Mouse (Mus musculus) skeletal muscle tissue, adult 2 months (tissue): ENCODE data around the gene Tmem50a.

ENCODE experiments used
- DNase-seq: peaks from one replicate; pipeline ENCODE4 v3.0.0-alpha.2; 2012; ENCODE audit warnings: low read depth, low spot score

Tmem50a gene

DNA sequence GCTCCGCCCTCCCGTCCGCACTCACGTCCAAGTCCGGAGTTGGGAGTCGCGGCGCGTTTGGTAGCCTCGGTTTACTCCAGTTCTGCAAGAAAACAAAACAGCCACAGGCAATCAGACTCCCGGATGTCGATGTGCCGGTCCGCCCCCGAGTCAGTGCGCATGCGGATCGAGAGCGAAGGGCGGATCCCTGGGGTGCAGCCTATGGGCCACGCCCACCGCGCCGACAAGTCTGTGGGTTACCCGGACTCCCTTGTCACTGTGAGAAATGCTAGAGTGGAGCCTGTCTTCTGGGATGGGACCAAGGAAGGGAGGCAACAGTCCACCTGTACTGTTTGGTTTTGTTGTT is at the start of gene Tmem50a:
Gene Tmem50a (minus strand): TSS at position 161 of the 346 bp plus-strand sequence.
- peak; percentile 91 for DNase-seq

DNA sequence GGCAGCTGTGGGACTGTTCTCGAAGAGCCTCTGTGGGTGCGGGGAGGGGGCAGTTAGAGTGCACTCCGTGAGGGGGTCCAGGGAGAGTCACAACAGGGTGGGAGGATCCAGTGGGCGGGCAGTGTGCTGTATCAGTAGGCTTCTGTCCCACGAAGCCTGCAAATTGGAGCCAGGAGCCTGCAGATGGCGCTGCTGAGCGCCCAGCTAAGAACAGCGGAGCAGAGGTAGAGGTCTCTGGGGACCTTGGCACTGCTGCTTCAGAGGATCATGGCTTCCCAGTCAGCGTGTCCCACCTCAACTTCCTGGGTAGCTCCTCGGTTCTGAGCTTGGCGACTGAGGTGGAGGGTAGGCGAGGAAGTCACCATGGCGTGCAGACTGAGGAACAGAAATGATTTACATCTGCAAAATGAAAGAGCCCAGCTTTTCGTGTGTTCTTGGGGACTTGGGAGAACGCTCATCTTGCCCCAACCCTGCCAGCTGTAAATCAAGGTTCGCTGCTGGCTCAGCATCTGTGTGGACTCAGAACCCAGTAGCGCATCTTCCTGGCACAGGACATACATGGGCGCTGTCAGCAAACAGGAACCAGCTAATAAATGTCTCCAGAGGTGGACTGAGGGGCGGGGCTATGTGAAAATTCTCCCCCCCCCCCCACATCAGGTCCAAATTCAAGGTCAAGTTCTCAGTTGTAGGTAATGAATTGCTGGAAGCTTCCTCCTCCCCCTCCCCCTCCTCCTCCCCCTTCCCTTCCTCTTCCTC is 48.4 kb upstream of the Tmem50a start:
- DNase-seq: no peak

DNA sequence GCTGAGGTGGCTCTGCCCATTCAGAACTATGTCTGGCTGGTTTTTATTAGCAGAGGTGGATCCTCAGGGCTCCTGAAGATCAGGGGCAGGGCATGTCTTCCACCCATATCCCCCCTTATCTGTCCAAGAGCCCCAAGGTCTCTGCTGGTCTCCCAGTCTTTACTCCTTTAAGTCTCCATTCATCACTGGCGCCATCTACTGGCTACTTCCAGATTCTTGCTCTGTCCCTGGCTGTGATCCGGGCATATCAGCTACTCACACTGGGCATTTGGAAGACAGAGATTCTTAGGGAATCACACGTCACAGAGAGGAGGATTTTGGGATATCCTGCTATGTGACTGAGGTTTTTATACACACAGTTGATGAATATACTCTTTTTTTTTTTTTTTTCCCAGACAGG is 41.5 kb upstream of the Tmem50a start:
- no peak for DNase-seq

DNA sequence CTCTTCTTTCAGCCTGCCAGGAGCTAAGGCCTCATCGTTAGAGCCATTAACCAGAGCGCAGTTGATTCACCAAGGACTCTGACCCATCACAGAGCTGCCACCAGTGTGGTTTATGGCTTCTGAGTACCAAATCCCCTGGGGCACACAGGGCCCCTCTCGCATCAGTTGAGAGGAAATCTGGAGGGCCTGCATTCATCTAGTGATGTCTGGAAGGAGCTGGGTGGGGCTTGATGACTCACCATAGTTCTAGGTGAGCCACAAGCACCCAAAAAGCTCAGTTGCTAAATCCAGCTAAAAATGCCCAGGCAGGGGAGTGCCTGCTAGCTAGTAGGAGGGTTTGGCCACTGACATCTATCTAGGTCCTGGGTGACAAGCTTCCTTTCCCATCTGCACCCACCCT is 41.0 kb upstream of the Tmem50a start:
- no peak for DNase-seq

DNA sequence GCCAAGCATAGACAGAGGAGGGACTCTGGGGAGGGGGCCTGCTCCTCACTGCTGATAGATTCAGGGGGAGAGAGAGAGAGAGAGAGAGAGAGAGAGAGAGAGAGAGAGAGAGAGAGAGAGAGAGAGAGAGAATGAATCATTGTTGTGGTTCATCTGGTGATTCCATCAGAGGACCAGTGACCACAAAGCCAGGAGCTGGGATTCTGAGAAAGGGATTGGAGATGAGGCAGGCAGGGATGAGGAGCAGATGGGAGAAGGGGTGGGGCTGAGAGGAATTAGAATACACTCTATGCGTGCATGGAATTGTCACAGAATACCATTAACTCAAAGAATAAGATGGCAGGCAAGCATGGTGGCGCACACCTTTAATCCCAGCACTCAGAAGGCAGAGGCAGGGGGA is 40.4 kb upstream of the Tmem50a start:
- DNase-seq: no peak

DNA sequence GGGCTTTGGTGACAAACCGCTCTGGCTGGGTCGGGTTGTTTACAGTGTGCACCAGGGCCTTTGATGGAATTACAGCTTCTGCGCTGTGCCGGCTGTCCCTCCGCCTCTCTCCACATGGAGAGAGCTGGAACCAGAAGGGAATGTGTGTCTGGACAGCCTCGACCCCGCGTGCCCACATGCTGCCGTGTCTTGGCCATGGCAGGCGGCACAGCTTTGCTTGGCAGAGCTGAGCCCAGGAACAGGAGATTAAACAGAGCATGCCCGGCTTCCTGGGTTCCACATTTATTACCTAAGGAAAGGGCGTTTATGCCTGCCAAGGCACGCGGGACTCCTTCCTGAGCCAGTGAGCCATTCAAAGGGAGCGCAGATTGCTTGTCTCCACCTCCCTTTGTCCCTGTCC is 39.6 kb upstream of the Tmem50a start:
- no peak for DNase-seq

DNA sequence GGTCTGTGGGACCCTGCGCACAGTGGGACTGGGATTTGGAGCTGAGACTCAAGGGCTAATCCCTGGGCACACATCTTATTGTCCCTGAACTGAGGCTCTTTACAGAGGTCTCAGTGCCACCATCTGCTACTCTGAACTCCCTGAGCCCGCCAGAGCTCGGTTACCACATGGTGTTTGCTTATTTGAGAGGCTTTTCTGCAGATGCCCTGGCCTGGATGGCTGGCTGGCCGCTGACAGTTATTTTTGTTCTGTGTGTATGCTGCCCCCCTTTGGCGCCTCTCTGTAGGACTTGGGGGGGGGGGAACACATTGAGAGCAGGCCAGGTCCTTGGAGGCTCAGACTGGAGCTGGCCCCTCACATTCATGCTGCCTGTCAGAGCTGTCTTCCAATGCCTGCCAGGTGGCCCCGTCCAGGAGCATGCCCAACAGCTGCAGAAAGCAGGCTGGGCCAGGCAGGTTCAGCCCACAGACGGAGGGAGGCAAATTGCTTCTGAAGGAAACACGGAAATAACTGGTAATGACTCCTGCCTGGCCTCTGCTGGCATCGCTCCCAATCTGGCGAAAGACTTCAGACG is 35.8 kb upstream of the Tmem50a start:
- no peak for DNase-seq

DNA sequence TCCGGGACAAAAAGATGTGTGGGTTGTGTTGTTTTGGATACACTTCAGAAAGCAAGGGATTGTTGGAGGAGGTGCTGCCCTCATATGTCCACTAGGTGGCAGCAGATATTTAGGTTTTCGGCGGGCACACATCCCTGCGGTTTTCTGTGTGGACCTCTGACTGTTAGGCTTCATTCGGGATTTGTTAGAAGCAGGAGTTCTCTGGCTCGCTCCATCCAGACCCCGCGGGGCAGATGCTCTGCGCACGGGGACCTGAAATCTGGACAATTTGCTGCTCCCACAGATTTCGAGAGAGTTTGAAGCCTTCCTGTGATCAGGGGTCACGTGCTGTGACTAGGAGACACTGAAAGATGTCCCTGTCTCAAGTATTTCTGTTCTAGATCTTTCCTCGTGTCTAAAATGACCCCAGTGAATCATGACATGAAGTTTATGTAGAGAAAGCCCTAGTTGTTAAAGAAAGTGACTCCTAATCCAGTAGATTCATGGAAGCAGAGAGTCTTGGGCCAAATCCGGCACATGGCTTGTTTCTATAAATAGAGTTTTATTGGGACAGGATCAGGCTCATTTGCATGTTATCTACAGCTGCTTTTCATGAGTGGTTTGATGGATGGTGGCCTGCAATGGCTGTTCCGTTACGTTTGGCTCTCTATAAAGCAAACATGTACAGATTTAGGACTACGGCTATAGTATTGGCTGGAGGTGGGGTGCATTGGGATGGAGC is 31.4 kb upstream of the Tmem50a start:
- no peak for DNase-seq

DNA sequence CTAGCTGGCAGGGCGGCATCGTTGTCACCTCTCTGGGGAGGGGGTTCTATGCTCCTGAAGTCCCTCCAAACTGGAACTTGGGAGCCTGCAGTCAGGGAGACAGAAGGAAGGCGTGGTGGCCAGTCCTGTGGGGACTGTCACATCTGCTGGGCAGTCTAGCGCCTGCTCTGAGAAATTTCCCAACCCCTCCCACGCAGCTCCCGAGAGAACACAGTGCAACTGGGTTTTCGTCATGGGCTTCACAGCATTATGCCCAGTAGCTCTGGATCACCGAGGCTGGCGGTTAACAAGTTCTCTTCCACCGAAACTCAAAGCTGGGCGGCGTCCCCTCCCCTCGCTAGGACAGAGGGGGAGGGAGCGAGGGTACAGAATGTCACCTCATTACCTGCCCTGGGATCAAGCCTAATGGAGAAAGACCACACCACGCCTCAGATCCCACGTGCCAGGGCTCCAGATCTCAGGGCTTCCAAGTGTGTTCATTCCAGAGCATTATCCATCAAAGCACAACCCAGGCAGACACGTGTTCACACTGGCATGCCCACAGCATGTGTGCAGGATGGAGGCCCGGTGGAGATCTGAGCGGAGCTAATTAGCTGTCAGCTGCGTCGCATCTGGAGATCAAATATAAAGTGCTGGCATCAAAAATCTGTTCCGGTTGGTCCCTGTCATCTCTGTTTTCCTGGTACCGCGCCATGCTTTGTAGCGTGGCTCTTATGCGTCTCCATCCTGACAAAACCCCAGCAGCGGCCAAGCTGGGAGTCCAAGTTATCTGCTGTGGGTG is 29.1 kb upstream of the Tmem50a start:
- no peak for DNase-seq

DNA sequence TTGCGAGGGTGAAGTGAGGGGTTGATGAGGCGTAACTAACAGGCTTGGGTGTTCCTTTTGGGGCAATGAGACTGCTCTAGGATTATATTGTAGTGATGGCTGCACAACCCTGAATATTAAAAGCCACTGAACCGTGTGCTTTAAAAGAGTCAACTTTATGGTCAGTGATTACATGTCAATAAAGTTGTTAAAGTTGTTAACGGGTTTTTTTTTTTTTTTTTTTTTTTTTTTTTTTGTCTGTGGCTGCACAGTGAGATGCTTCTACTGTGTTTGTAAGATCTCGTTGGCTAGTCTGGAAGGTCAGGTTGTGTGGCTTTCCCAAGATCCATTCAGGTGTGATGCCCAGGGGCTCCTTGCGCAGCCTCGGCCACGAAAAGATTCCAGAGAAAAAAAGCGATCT is 25.1 kb upstream of the Tmem50a start:
- DNase-seq: no peak

DNA sequence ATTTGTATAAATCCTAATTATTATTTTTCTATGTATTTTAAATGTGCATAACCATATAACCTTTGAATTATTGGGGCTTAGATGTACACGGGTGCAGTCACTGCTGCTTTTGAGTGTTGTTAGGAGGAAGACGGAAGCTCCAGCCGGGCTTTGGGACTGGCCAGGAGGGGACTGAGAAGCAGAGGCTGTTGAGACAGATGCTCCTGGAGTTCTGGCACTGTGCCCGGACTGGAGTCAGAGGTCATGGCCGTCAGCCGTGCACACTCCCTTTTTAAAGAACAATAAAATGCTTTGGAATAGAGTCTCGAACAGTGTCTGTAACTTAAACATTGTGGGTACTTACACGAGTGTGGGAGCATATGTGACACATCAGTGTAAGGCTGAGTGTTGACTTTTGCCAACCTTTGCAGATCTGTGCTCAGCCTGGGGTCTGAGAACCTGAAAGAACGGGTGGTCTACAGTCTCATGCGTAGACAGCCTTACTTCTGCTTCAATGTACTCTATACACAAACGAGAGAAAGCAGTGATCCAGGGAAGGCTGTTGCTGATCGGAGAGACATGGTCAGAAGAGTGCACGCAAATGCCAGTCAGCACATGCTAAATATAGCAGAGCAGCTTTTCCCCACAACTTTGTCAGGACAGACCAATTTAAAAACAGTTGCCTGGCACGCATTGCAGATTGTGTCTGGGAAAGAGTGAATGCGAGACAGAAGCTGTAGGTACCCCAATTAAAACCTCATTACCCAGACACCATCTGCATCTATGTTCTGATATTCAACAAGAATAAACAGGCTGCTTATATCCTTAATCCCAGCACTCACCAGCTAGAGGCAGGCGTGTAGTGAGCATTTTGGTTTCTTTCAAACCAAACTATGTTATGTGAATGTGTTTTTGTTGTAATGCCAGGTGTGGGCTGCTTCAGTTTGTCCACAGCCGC is 22.7 kb upstream of the Tmem50a start:
- no peak for DNase-seq

DNA sequence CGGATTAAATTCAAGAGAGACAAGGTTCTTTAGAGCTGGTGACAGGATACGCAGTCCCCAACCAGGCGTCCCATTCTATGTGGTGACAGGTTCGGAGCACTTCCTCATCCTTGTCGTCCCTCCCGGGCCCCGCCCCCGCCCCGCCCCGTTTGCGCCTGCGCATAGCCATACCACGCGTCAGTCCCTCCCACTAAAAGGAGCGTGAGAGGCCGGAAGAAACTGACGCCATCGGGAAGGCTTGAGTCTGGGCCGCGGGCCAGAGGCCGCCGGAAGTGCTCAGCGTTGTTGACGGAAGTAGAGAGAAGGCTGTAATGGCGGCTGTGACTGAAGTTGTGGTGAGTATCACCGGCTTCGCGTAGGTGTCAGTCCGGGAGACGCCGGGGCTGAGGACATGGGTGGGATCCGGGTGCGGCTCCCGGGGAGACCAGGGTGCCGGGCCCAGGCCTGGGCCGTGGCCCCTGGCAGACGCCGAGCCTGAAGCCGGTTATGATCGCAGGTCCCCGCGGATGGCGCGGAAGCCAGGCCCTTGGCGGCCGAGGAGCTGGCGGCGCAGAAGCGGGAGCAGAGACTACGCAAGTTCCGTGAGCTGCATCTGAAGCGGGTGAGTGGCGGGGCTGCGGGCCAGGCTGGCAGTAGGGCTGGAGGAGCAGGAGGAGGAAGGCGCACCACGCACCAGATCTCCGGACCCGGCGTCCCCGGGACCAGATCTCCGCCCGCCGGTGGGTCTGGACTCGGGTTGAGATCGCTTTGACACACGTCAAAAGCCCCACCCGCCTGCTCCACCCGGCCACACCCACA is 16.1 kb upstream of the Tmem50a start, which contains the start of gene Syf2:
Gene Syf2 (plus strand): TSS at position 215 of the 798 bp plus-strand sequence.
- peak; percentile 98 for DNase-seq

DNA sequence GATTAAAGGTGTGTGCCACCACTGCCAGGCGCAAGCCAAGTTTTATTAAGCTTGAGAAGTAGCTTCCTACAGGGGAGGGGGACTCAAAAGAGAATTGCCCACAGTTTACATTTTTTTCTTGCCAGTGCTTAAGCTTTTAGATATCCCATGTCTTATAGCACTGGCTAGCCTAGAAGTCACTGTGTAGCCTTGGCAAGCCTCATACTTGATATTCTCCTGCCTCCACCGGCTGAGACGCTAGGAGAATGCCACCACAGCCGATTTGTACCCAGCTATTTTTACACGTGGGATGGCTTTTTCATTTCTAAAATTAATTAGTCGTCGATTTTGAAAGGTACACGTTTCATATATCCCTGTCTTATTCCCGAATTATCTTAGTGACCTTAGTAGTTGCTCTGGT is 15.4 kb upstream of the Tmem50a start:
- no peak for DNase-seq

DNA sequence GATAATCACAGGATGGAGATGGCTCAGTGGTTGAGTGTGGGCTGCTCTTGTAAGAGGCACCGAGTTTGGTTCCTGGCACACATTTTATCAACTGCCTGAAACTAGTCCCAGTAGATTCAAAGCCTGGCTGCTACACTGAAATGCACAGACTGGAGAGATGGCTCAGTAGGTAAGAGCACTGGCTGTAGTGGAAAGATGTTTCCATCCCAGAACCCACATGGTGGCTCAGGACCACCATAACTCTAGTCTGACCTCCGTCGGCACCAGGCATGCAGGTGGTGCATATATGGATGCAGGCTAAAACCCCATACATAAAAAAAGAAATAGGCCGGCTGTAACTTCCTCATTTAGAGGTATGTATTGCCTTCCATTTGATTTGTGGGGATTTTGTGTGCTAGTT is 14.7 kb upstream of the Tmem50a start:
- no peak for DNase-seq

DNA sequence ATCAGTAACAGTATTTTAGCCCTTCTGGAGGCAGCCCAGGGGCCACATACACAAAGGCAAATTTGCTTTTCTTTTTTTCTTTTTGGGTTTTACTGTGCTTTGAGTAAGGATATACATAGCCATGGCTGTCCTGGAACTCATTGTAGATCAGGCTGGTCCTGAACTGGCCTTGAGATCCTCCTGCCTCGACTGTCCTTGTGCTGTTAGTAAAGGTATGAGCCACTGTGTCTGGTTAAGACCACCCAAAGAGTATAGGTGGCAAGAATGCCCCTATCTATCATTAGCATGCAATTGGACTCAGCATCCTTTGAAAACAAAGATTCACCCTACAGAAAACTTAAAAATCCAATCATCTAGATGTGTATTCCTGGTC is 13.6 kb upstream of the Tmem50a start:
- no peak for DNase-seq

DNA sequence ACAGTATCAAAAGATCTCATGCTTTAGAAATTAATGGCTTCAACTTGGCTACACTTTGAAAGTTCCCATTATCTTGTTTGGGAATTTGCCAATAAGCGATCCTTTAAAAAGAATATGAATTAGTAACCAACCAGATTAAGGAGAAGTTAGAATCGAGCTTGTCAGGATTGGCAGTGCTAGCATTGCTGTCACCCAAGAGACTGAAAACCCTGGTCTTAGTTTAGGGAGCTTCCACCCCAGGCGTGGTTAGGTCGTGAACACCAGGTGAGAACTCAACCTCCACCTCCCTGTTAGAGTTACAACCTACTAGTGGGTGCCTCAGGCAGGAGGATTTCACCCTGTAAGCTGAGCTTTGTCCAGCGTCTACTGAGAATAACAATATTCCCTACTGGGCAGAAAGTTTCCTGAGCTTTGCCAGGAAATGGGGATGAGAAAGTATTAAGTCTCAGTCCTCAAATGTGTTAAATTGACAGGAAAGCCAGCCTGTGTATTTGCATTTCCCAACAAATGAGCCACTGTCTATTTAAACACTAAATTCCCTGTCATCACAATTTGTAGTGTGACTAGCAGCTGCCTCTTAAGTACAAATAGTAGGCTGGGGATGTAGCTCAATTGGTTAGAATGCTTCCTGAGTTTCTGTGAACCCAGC is 13.1 kb upstream of the Tmem50a start:
- no peak for DNase-seq

DNA sequence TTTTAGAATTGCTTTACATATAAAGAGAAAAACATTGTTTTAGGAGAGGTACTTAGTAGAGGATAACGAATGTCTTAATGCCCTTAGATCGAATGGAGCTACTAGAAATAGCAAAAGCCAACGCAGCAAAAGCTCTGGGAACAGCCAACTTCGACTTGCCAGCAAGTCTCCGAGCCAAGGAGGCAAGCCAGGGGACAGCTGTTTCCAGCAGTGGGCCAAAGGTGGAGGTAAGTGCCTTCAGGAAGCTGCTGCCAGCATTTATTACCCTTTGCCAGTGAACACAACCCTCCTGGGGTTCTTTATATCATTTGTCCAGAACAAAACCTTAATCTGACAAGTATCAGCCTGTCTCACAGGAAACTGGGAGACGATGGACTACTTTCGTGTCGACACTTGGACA is 10.4 kb upstream of the Tmem50a start:
- peak; percentile 89 for DNase-seq

DNA sequence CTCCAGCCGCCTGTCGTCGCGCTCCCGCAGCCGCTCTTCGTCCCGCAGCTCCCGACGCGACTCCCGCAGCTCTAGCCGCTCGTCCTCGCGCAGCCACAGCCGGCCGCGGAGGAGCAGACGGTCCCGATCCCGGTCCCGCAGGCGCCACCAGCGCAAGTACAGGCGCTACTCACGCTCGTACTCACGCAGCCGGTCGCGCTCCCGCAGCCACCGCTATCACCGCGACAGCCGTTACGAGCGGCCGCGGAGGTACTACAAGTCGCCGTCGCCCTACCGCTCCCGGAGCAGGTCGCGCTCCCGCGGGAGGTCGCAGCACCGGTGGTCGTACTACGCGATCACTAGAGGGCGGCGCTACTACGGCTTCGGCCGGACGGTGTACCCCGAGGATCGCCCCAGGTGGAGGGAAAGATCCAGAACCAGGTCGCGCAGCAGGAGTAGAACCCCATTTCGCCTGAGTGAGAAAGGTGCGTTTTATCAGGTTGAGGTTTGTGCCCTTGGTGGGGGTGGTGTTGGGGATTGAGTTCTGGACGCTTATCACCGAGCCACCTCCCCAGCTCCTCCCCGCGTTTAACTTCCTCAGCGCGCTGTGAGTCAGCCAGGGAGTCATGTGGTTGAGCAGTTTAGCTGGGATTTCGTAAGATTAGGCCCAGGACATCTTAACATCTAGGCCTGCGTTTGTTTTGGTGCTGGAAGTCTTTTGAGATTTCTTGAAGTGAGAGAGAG is 9.4 kb upstream of the Tmem50a start:
- peak; percentile 88 for DNase-seq
